Mouse (Mus musculus) testis, postnatal 14 days (tissue): ENCODE measurements around the gene Zbtb6.

Experiments
- DNase-seq: peaks from one replicate; pipeline ENCODE4 v3.0.0; 2021; ENCODE audit warnings: low spot score

The Zbtb6 gene

DNA sequence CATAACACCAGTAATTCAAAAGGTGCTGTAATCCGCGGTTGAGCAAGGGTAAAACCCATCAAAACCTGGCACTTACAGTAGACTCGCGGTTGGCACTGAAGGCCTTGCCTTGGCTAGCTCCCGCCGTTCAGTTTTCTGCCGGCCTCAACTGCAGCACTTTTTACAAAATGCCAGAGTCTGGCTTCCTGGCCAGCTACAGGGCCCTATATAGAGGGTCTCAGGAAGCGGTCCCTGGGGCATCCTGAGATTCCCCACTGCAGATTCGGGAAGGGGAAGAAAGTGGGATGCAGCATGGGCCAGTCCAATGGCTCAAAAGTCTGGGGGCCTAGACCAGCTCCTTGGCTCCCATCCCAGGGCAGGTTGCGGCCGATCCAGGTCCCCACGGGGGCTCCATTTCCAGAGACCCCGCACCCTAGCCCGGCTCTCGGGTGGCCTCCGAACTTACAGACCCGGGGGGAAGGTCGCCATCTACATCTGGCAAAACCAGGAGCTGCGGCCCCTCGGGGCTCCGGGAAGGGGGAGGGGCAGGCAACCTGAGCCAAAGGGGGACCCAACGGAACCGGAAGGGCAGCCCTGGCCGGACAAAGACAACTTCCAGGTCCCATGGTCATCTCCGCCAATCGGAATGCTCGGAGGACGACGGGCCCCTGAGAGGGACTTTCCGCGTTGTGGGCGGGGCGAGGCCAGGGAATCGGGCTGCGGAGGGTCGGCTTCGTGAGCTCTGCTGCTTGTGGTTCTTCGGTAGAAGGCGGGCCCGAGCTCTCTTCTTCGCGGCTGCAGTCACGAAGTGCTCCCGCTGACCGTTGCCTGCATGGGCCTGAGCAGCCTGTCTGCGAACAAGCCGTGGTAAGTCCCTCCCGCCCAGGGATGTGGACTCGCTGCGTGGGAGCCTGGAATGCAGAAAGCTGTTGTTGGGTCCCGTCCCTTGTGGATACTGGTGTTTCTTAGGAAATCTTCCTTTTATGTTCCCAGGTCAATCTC, at the start of gene Zbtb6, which contains the start of the genes Zbtb26 and Rabgap1:
Zbtb6 (minus strand) TSS at position 561 of the 981 bp plus-strand sequence.
Zbtb26 (minus strand) TSS at position 525 of the 981 bp plus-strand sequence.
Rabgap1 (plus strand) TSS at position 669 of the 981 bp plus-strand sequence.
- peak; percentile 96 for DNase-seq

DNA sequence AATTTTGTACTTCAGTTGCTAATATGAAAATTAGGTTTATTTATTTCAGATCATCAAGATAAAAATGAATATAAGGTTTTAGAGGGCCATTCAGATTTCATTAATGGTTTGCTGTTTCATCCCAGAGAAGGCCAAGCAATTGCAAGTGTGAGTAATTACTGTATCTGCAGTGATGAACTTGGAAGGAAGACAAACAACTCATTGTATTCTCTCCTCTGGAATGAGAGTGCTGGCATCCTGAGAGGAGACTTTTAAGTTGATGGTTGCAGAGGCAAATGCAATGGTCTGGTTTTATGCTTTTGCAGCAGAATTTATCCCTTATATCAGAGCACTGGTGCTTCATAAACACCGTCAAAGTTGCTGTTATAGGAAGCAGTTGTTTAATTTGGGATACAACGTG, 46.0 kb upstream of the Zbtb6 start:
- no peak for DNase-seq

DNA sequence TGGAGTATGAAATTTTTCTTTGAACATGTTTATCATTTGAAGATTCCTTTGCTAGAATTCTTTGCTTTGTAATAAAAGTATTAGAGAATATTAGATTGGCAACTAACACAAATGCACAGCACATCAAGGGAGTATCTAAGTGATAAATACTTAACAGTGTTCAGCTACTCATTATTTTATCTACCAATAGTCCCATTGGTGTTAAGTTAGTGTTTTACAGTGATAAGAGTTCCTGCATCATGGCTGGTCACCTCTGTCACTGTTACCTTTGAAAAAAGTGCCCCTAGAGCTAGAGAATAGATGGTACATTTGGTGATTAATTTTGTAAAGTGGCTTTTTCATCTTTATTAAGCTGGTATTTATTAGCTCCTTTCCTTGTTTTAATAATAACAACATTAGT, 43.4 kb upstream of the Zbtb6 start:
- no peak for DNase-seq

DNA sequence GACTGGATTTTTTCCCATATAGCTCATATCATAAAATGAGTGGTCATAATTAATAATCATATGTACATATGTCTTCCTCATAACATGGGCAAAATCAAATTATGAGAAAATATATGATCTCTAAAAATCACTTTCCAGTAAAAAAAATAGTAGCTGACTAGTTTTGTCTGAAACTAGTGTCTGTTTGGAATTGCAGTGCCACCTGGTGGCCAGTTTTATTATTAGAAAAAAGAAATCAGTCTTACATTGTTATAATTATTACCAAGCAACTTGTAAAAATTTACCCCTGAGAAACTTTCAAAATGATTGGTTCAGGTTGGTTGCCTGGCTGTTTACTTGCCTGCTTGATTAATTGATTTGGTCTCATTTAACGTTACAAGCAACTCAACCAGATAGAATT, 42.4 kb upstream of the Zbtb6 start:
- no peak for DNase-seq

DNA sequence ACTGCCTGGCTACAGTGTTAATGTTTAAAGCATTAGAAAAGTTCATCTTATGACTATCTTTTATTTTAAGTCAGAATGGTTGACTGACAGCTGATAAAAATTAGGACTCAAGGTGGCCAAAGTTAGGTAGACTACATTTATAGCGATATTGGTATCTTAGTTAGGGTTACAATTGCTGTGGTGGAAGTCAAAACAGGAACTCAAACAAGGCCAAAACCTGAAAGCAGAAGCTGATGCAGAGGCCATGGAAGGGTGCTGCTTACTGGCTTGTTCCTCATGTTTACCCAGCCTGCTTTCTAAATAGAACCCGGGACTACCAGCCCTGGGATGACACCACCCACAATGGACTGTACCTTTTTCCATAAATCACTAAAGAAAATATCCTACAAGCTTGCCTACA, 41.2 kb upstream of the Zbtb6 start:
- DNase-seq: no peak

DNA sequence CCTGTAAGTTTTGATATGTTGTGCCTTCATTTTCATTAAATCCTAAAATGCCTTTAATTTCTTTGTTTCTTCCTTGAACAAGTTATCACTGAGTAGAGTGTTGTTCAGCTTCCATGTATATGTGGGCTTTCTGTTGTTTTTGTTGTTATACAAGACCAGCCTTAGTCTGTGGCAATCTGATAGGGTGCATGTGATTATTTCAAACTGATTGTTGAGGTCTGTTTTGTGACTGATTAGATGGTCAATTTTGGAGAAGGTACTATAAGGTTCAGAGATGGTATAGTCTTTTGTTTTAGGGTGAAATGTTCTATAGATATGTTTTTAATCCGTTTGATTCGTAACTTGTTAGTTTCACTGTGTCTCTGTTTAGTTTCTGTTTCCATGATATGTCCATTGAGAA, 37.1 kb upstream of the Zbtb6 start:
- no peak for DNase-seq

DNA sequence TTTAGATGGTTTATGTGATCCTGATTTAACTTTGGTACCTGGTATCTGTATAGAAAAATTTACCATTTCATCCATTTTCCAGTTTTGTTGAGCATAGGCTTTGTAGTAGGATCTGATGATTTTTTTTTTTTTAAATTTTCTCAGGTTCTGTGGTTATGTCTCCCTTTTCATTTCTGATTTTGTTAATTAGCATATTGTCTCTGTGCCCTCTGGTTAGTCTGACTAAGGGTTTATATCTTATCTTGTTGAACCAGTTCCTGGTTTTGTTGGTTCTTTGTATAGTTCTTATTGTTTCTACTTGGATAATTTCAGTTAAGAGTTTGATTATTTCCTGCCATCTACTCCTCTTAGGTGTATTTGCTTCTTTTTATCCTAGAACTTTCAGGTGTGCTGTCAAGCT, 36.6 kb upstream of the Zbtb6 start:
- DNase-seq: no peak

DNA sequence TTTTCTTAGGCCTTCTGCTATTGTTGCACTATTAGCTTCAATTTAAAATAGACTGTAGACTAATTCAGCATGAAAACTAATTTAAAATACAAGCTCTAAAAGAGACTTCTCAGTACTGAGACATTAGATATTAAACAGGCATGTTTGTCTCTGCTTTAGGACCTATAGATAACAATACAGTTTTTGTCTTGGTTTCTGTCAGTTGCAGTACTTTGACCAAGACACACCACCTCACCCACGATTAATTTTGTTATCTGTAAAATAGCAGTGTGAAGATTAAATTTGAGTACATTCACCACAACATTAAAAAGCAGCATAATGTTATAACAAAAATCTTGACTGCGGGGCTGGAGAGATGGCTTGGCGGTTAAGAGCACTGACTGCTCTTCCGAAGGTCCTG, 23.3 kb upstream of the Zbtb6 start:
- no peak for DNase-seq

DNA sequence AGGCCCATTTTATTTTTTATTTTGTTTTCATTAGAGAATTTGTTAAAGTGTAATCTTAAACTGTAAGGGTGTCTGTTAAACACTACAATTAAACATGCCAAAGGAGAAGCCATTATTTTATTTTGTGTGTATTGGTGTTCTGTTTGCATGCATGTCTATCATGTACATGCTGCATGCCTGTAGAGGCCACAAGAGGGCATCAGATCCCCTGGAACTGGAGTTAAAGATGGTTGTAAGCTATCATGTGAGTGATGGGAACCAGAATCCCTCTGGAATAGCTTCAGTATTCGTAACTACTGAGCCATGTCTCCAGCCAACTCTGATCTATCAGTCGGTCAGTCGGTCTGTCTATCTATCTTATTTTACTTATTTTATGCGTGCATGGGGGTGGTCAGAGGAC, 17.7 kb upstream of the Zbtb6 start:
- no peak for DNase-seq

DNA sequence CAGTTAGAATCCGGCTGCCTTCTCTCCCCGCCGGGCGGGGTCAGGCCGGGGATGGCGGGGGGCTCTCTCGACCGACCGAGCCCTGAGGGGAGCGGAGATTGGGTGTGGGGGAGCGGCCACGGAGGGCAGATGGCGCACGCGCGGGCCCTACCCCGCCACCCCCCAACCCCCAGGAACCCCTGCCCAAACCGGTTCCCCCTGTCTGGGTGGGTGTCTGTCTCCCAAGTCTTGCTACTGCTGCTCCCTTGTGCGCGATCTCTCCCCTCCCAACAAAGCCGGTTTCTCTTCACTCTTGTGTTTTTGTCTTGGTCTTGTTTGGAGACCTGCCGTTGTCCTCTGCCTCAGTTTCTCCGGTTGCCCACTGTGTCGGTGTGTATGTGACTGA, 9.4 kb upstream of the Zbtb6 start:
- DNase-seq: no peak

DNA sequence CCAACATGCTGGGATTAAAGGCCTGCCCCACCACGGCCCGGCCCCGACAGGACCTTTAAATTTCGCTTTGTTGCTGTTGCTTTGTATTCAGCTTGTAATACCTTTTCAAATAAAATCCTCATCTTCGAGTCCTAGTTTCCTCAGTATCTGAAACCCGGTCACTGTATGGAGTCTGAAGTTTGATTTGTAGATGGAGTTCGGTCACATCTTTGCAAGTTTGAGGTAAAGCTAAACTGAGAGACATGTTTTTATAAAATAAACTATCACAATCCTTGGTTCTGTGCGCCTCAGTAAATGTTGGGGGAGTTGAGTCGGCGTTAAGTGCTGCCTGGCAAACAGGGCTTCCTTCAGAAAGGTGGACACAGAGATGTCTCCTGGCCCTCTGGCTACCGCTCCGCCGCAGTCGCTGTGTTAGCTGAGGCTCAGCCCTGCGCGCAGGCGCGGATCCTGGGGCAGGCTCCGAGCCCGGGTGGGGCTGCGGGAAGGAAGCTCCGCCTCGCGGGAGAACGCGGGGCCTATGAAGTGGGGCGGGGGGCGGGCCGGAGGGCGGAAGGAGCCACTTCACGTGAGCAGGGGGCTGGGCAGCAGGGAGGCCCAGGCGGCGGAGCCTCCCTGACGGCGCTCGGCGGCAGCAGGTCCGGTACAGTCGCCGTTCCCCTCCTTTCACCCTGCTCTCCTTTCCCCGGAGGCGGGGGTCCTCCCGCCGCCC, 8.8 kb upstream of the Zbtb6 start:
- peak; percentile 95 for DNase-seq

DNA sequence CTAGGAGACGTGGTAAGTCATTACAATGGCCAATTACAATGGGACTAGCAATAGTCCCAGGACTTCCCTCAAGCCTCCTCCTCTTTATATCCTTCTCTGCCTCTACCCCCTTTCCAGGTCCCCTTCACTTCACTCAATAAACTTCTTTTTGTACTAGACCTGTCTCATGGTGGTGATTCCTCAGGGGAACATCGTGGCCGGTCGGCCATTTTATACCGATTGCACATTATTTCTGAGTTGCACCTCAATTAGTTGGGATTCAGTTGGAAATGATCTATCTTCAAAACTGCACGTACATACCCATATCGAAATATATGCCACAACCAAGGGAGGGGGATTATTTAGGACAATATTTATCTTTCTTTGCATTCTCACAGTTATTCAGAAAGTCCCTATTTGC, 11.4 kb downstream of the Zbtb6 start:
- DNase-seq: no peak

DNA sequence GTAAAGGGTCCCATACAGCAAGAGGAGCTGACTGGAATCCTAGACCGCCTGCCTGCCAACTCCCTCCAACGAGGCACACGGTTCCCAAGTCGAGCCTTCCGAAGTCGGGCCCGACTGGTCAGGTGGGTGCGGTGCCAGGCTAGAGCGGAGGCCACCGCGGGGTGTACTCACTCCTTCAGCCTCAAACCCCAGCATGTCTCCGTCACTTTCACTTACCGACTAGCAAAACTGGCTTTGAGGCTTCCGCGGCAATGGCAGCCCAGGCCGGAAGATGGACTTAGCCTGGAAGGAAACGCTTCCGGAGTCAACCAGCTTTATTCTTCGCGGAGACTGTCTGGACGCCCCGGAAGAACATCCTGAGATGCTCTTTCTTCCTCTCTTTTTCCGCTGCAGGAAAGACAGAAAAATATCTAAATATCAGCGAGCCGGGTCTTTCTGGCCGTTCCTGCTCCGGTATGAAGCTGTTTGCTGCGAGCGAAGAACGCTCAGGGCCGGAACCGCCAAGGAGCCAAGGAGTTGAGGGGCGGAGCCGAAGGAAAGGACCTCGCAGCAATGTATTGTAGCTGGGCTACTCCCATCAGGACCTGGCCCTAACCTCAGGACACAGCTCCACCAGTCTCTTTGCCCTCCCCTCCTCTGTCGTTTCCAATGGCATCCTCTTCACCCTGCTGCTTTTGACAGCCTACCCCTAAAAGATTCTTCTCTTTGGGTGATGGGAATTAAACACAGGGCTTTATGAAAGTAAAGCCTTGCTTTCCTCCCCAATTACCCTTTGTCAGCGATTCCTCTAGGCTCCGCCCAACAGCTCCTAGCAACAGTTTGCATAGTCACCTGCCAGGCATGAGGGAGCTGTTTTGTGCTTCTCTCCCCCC, 12.1 kb downstream of the Zbtb6 start:
- DNase-seq: peak; percentile 86

DNA sequence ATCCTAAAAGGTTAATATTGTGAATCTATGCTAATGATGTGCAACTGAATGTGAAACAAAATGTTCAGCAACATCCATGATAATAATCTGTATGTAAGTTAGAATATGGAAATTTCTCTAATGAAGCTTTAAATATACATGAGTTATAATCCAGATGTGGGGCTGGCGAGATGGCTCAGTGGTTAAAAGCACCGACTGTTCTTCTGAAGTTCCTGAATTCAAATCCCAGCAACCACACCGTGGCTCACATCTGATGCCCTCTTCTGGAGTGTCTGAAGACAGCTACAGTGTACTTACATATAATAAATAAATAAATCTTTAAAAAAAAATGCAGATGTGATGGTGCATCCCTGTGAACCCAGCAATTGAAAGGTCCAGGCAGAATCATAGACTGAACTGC, 19.3 kb downstream of the Zbtb6 start:
- DNase-seq: no peak

DNA sequence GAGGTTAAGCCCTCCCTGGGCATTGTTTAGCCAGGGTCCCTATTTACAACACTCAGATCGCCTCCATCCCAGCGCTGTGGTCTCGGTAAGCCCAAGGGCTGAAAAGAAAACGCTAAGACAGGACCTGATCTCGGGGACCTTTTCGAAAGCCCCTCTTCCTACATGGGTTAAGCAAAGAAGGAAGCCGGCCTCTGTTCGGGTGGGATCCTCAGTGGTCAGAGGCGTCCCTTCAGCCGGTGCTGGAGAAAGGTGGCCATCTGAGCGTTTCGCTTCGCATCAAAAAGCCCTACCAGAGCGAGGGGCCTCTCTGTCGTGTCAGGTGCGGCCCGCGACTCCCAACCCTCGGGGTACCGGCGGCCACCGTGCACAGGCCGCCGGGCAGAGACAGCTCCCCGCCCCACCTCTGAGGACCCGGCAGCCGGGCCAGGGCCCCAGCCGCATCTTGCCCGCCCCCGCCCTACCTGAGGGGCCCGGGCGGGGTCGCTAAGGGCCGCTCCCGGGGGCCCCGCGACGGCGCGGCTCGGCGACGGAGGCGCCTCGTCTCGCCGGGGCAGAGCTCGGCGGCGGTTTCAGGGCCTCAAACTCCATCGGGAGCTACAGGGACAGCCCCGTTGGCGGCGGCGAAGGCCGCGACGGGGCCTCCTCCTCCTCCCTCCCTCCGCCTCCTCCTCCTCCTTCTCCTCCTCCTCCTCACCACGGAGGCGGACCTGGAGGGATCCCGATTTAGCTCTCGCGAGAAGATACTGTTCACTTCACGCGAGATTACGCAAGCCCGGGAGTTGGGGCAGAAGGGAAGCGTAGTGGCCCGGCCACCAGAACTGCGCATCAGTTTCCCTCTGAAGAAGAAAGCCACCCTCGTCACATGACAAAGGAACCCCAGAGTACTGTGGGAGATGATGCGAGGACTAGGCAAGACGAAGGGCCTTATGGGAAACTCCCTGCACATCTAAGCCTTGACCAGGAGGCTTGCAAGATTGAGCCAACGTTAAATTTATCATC, 20.4 kb downstream of the Zbtb6 start, which contains the start of gene Rc3h2:
Rc3h2 (minus strand) TSS at position 598 of the 999 bp plus-strand sequence.
- DNase-seq: peak; percentile 96

DNA sequence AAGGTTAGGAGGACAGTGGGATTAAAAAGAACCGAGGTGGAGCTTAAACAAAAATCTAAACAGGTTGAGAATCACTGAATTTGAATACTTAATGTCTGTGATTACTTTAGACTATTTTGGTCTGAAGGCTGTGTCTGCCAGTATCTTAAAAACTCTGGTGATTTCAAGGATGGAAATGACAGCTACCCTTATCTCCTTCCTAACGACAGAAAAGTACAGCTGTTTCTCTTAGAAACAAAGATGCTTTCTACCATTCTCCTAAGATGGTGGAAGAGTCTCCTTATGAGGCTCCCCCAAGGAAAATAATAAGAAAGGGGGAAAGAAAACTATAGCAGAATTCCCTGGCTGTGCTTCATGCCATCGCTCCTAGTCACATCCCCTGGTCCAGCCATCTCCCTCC, 21.1 kb downstream of the Zbtb6 start:
- no peak for DNase-seq

DNA sequence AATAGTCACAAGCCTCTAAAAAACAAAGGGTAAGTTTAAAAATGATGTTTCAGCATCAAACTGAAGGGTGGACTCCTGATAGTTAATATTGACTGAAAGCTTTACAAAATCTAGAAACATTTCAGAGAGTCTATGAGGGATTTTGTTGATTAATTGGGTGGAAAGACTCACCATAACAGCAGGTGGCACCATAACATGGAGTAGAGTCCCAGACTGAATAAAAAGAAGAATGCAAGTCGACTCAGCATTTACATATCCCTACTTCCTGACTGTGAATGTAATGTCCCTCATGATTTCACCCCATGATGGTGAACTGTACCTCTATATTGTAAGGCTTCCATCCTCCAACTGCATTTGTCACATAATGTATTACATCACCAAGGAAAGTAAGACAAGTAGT, 47.4 kb downstream of the Zbtb6 start:
- DNase-seq: no peak

DNA sequence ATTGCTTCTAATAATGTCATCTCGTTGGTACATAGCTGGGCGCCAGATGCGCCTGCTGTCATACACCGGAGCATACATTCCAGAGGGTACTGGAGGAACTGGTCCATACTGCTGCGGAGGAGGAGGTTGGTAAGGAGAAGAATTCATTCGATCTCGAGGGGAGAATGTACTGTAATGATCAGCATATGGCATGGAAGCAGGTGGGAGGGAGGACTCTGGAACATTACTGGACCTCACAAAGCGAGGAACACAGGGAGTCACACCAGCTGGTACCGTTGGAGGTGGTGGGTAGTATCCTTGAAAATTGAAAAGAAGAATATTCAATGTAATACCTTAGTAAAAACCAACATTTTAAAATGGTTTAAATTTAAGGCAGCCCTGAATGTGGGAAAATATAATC, 60.0 kb downstream of the Zbtb6 start:
- DNase-seq: no peak

DNA sequence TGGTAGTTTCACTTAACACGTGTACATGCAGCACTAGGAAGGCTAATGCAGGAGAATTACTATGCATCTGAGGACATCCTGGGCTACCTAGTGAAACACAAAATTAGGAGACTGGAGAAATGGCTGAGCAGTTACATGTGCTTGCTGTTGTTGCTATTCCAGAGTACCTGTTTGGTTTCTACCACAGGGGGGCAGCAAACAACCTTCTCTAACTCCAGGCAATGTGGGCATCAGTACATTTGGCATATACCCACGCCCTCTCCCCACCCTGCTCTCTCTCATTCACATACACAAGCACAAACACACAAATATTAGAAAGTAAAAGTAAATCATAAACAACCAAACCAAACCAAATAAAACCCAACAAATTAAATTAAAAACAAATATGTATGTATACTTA, 62.8 kb downstream of the Zbtb6 start:
- DNase-seq: no peak

DNA sequence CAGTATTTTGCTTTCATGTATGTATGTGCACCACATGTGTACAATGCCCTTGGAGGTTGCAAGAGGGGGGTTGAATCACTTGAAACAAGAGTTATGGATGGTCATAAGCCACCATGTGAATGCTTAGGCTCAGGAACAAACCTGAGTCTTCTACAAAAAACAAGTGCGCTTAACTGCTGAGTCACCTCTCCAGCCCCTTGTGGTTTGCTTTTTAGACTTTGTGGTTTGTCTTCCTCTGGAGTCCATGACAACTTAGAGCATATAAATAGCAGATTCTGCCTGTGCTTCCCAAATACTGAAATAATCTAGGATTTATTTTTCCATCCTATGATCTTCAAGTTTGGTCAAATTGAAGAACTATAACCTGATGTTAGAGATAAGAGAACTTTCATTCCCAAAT, 67.0 kb downstream of the Zbtb6 start:
- no peak for DNase-seq
